Mouse (Mus musculus) bone marrow macrophage, adult 2 months (primary cell): ENCODE data around the gene Cav3.

Experiments
- CTCF ChIP-seq: IDR thresholded peaks from 2 replicates; pipeline ENCODE4 v1.5.1; 2012; ENCODE audit warnings: low read depth, mild to moderate bottlenecking, low read length, moderate library complexity
- POLR2A ChIP-seq: IDR thresholded peaks from 2 replicates; pipeline ENCODE4 v1.6.1; 2012; ENCODE audit warnings: mild to moderate bottlenecking, low read depth, low read length, borderline replicate concordance

DNA sequence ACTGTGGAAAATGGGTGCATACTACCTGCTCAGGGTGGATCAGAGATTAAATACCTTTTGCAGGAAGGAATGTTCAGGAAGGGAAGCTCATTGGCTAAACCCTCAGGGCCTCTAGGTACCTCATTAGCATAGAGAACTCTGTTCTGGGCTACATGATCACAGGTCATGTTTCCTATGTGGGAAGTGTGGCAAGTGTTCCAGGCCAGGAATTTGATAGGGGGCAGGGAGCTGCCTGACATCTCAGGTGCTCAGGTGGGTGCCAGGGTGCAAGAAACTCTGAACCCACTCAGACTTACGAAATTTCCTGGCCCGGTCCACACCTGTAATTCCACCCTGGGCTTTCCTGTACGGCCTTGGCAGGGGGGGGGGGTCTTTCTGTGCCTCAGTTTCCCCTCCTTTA, 39.4 kb downstream of the Cav3 start:
- TF ChIP-seq POLR2A (no peak), CTCF (no peak)
